Mouse (Mus musculus) urinary bladder, postnatal 36 days (tissue): ENCODE results near the gene Ino80.
A peak's percentile ranks its signal among the peaks of the same experiment; 100 is the strongest.

Experiments
- DNase-seq, 2 experiments: peaks; one replicate each; pipeline ENCODE4 v3.0.0; 2022; ENCODE audit warnings: low spot score in 2 of 2, mixed read lengths in 1 of 2

Gene Ino80

DNA sequence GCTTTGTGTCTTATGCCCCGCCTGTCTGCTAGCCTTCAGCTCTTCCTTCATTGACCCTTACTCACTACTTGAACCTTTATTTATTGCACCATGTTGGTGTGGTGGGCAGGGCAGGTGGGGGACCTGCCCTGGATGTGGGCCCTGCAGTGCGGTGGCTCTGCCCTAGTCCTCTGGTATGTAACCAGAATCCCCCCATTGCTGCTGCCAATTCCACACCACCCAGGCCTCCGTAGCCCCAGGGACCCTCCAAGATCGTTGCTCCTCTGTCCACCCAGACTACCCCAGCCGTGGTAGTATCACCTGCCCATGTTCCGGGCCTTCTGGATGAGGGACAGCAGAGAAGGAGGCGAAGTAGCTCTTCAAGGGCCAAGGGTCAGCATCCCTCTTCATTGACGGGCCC lies 123.8 kb downstream of the Ino80 start:
- DNase-seq, result no peak

DNA sequence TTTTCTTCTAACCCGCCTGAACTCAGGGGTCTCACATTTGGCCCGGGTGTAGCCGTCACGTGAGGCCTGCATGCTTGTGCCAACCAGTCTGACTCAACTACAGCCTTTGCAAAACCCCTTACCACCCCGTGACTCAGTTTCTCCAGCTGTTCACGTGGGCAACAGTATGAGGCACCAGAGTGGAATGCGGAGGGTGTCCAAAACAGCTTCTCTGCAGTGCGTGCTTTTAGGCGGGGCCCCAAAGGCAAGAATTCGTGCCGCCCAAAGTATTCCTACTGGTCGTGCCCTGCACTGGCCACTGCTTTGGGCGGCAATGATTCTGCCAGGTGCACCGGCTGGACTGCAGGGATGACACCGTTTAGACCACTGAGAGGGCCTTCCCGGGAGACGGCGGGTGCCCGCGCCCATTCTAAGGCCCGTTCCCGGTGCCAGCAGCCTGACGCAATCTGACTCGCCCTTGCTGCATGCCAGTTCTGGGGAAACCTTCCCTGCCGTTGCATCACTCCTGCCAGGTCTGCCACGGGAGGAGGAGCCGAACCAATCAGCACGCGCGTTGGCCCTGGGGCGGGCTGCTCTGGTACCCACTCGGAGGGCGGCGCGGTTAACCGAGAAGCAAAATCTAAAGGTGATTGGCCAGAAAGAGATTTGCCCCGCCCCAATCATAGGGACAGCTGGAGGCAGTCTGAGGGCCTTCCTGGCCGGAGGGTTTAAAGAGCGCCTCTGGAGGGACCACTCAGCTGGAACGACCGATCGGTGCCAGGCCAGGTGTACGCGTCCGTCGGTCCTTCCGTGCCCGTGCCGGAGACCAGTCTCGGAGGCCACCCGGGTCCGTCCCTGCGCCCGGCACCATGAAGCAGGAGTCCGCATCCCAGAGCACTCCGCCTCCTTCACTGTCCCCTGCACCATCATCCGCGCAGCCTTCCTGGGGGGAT lies 126.7 kb downstream of the Ino80 start, which contains the start of gene Chac1:
TSS of gene Chac1 (plus strand) at position 675 of the 932 bp plus-strand sequence.
- DNase-seq, result peak; percentile 72 to 90

DNA sequence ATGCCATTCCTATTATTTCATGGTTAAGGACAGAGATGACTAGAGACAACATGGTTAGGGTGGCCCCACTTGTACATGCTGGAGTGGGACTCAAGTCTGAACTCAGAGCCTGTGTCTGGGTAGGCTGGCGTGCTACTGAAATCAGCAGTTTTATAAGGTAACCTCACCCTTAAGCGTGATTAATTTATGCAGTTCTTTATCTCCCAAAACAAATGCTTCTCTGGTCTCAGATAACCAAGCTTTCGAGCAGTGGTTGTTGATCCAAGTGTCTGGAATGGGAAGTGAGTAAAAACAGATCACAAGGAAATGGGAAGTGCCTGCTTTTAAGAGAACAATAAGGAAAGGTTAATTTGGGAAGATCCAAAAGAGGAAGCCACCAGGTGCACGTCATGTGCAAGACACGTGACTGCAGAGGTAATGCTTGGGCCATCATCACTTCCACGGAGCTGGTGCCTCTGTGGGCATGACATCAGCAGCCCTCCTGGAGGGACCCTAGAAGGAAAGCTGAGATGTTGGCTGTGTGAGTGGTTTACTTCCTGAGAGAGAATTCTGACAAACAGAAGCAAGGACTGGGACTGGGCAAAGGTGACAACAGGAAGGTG lies 132.8 kb downstream of the Ino80 start:
- no peak for DNase-seq

DNA sequence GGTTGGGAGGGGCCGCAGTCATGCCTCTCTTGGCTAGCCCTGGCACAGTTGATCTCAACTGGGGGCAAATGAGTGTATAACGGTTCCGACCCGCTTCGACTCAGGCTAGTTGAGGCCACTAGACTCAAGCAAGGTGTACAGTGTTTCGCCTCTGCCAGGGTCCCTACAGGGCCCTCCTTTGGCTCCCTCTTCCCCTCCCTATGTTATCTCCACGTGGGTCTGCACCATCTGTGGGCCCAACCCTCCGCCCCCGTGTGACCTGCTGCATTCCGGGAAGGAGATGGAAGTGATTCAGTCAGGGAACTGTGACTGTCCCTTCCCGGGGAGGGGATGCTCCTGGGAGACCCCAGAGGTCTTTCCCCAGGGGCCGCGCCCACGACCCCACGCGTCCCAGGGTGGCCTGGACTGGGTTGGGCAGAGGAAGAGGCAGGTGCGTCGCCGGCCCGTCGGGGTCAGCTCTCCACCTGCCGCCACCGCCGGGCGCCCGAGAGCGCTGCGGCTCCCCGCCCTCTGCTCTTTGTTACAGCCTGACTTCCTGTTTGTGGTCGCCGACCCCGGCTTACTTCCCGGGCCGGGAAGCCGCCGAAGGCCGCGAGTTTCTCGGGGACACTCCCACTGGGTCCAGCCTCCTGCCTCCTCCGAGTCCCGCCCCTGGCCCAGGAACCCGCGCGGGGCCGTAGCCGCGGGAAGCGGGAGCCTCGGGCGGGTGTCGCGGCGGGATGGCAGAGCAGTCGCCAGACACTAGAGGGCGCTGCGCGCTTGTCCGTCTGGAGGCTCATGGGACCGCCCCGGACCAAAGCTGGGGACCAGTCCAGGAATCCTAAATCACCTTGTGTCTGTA lies 139.8 kb downstream of the Ino80 start:
- DNase-seq, result peak; percentile 82 to 90

DNA sequence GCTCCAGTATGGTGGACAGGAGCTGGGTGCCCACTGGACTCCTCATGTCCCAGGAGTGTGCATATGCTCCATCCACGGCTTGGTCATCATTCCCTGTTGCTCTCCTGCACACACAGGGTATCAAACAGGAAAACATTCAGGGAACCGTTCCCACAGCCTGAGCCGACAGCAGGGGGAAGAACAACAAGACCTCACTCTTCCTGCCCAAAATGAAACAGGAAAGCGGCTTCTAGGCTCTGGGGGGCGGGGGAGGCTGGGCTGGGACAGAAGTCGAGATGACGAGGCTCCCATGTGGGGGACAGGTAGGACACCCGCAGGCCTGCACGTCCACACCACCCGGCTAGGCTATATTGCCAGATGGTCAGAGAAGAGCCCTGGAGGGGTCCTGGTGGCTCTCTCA lies 141.0 kb downstream of the Ino80 start:
- no peak for DNase-seq

DNA sequence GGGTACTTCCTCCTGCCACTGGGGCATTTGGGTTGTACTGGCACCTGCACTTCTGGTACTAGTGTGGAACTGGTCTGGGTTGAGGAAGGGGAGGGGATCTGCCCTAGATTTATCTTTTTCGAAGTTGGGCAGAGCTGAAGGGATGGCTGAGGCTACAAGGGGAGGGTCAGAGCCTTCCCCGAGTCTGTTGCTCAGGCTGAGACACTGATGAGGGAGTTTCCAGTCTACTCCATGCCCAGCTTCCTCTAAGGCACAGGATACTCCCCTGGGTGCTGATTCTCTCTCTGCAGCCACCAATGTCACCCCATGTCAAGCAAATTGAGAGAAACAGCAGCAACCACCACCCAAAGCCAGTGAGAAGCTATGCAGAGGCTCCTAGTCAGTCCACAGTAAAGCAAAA lies 141.5 kb downstream of the Ino80 start:
- no peak for DNase-seq

DNA sequence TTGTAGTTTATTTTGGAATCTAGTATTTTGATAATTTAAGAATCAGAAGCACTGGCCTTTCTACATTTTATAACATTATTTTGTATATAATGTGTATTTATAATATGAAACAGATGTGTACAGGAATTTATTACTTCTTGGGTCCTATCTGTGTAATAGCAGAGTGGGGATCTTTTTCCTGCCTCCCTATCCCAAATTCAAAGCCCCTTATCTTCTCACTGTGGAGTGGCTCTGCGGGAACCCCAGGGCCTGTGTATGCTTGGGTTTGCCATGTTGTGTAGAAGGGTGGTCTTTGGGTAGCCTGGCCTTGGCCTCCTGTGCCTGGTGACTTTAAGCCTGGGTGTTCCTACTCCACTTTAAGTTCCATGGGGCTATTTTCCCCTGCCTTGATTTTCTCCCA lies 142.0 kb downstream of the Ino80 start:
- no peak for DNase-seq

DNA sequence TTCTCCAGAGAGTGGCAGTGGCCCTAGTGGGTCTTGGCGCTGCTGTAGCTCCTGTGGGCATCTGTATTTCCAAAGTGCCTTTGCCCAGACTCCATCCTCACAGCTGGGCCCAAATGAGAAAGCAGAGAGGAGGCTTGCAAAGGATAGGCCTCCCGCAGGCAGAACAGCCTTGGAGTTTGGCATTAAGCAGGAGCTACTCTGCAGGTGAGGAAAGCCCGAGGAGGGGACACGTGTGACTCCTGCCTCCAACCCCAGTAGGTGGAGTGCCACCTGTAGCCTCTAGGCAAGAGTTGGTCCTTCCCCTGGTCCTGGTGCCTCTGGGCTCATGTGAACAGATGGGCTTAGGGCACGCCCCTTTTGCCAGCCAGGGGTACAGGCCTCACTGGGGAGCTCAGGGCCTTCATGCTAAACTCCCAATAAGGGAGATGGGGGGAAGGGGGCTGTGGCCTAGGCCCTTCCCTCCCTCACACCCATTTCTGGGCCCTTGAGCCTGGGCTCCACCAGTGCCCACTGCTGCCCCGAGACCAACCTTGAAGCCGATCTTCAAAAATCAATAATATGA lies 142.4 kb downstream of the Ino80 start:
- no peak for DNase-seq

DNA sequence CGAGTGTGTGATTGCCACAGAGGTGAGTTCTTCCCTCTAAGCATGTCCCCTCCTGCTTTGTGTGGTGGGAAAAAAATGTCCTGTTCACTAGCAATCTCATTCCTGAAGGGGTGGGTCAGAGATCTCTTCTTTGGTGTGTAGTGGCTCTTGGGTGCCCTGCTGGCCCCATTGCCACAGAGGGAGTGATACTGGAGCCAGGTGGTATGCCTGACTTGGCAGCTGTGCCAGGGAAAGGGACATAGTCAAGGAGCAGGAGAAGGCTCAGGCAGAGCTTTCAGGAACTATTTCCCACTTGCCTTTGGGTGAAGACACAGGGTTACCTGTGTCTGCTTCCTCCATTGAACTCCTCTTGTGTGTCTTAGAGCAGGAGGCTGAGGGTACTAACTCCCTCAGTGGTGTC lies 143.4 kb downstream of the Ino80 start:
- DNase-seq, result no peak

DNA sequence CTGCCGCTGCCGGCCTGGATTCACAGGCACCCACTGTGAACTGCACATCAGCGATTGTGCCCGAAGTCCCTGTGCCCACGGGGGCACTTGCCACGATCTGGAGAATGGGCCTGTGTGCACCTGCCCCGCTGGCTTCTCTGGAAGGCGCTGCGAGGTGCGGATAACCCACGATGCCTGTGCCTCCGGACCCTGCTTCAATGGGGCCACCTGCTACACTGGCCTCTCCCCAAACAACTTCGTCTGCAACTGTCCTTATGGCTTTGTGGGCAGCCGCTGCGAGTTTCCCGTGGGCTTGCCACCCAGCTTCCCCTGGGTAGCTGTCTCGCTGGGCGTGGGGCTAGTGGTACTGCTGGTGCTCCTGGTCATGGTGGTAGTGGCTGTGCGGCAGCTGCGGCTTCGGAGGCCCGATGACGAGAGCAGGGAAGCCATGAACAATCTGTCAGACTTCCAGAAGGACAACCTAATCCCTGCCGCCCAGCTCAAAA lies 145.3 kb downstream of the Ino80 start:
- DNase-seq, result no peak

DNA sequence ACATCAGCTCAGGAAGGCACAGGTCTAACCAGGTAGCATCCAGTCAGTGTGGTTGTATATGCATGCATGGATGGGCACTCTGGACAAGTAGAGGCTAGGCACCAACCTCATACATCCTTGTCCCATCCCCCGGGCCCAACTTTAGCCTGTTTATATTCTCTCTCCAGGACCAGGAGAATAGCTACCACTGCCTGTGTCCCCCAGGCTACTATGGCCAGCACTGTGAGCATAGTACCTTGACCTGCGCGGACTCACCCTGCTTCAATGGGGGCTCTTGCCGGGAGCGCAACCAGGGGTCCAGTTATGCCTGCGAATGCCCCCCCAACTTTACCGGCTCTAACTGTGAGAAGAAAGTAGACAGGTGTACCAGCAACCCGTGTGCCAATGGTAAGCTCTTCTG lies 146.7 kb downstream of the Ino80 start:
- DNase-seq, result no peak

DNA sequence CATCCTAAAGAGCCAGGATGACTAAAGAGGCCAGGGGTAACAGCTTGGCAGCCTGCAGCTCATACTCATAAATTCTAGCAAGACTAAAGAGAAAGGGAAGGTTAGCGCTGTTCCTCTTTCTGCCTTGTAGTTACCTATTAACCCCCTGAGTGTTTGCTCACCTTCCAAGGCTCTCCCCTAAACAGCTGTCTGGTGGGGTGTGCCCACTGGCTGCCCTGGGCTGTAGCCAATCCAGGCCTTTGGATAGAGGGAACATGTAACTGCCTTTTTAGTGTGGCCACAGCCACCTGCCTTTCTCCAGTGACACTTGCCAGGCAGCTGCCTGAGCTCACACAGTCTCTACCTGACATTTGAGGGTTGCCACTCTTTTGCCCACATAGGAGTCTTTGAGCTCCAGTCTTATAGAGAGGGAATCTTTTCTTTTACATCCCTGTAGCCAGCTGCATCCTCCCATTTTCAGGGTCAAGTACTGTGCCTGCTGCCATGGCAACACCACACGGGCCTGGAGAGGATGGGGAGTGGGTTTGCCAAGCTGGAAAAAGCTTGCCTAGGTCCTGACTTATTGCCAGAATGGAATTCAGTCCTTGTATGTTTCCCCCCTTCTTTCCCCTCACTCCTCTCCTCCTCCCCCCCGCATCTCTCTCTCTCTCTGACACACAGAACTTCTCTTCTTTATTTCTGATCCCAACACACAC lies 148.2 kb downstream of the Ino80 start:
- no peak for DNase-seq

DNA sequence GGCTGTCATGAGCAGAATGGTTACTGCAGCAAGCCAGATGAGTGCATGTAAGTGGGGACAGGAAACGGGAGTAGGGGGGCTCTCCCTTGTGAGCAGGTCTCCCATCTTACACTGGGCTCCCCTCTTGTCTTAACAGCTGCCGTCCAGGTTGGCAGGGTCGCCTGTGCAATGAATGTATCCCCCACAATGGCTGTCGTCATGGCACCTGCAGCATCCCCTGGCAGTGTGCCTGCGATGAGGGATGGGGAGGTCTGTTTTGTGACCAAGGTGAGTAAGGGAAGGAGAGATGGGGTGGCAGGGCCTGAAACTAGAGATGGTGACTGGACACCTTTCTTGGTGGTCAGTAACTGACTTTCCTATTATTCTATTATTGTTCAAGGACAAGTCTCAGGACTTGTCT lies 148.9 kb downstream of the Ino80 start:
- DNase-seq, result no peak

DNA sequence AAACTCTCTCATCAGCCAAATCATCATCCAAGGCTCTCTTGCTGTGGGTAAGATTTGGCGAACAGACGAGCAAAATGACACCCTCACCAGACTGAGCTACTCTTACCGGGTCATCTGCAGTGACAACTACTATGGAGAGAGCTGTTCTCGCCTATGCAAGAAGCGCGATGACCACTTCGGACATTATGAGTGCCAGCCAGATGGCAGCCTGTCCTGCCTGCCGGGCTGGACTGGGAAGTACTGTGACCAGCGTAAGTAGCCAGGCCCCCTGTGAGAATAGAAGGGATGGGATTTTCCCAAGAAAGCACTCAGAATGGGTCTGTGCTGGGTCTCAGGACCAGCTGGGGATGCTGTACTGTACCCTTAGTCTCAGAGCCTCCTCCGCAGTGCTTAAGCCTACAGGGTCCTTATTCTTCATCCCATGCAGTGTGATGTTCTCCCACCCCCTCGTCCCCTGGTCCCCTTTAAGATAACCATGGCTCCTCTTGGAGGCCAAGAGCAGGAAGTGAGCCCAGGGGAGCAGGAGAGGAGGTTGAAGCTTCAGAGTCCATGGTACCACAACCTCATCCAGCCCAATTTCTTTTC lies 149.5 kb downstream of the Ino80 start:
- no peak for DNase-seq

DNA sequence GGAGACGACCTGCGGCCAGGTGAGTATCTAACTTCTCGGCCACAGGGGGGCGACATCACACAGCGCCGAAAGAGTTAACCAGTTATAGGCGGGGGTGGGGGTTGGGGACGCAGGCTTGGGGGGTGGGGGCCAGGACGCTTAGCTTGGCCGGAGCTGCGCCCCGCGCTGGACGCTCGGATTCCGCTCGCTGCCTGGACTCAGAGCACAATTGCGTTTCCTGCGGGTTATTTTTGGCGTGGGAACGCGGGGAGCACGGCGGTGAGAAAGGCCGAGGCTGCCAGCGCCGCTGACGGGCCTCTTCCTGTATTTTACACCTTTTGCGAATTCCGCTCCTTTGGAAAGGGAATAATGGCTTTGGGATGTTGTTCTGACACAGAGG lies 150.4 kb downstream of the Ino80 start:
- no peak for DNase-seq

DNA sequence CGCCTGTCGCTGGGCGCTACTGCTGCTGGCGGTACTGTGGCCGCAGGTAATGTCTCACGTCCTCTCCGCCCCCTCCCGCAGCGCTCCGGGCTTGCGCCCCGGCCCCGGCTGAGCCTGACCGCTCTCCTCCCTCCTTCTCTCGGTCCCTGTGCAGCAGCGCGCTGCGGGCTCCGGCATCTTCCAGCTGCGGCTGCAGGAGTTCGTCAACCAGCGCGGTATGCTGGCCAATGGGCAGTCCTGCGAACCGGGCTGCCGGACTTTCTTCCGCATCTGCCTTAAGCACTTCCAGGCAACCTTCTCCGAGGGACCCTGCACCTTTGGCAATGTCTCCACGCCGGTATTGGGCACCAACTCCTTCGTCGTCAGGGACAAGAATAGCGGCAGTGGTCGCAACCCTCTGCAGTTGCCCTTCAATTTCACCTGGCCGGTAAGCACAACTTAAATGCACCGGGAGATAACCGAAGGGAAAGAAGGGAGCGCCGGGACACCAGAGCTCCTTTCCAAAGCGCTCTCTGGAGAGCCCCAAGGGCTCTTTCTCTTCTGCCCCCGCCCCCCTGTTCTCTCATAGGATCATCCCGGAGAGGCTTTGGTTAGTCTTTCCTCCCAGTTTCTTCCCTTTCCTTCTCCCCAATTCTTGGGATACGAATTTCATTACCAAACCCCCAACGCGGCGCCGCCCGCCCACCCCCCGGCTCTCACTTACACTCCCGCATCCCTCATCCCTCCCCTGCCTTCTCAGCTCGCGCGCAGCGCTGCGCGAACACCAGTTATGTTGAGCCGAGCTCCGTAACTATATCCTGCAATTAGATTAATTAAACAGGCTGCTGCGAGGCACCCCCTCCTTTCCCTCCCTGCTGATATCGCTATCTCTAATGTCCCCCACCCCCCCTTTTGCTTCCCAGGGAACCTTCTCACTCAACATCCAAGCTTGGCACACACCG lies 151.1 kb downstream of the Ino80 start:
- no peak for DNase-seq

DNA sequence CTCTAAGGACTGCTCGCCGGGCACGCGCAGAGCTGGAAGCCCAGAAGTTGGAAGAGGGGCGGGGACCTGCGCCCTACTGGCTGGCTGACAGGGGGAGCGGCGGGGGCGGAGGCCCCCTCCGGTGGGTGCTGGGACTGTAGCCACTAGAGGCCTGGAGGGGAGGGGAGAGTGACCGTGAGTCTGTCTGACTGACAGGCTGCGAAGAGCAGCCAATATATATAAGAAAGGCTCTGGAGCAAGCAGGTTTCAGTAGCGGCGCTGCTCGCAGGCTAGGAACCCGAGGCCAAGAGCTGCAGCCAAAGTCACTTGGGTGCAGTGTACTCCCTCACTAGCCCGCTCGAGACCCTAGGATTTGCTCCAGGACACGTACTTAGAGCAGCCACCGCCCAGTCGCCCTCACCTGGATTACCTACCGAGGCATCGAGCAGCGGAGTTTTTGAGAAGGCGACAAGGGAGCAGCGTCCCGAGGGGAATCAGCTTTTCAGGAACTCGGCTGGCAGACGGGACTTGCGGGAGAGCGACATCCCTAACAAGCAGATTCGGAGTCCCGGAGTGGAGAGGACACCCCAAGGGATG lies 151.8 kb downstream of the Ino80 start, which contains the start of gene Dll4:
TSS of gene Dll4 (plus strand) at position 217 of the 576 bp plus-strand sequence.
- DNase-seq, result no peak

DNA sequence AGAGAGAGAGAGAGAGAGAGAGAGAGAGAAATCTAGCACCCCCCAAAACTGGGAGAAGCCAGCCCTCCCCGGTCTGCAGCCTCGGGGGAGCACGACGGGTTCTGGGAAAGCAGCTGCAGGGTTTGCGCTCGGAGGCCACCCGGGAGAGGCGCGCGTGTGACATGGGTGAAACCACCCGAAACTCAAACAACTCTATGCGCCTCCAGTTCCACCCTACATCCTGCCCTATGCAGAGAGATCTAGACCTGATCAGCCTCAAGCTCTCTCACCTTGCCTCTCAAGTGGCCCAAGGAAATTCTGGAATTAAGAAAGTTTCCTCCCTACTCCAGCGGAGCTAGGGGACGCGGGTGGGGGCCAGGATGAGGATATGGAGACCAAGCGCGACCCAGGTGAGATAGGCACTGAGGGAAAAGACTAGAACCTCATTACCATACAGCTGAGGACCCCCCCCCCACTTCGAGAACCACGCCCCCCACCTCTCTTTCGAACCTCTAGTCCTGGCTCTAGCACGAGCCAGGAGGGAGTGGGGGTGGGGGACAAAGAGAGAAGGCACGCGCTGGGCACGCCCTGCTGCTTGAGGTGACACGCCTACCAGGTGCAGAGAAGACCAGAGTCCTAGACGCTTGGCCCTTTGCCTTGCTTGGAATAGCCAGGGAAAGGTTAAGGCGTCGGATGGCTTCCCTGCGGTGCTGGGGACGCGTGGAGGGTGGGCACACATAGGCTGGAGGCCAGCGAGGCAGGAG lies 152.7 kb downstream of the Ino80 start:
- DNase-seq, result no peak
